Mouse (Mus musculus) megakaryocyte, embryonic 14.5 days (primary cell): ENCODE data around the gene Olfr1509.

ENCODE experiments used
- FLI1 ChIP-seq: IDR thresholded peaks from 2 replicates; pipeline ENCODE4 v1.6.1; 2012; ENCODE audit warnings: low read length, inconsistent platforms, mixed read lengths
- GATA1 ChIP-seq: IDR thresholded peaks from 3 replicates; pipeline ENCODE4 v1.6.1; 2012; ENCODE audit warnings: mixed read lengths, low read length, inconsistent platforms, borderline replicate concordance

DNA sequence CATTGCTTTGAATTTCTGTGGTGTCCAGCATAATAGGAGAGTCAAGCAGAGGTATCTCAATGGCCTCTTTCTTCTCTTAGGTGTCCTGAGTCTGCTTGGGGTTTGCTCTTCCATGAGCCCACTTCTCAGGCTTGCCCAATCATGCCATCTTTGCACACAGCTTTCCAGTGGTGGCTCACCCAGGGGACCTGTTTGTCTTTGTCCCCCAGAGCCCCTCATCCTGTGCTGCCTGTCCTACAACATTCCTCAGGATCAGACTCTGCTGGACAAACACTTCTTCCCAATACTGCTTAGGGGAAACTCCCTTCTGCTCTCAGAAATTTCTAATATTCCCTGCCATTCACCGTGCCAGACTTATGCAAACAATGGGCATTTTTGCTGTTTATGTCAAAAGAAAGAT lies 22.9 kb downstream of the Olfr1509 start:
- no peak for TF ChIP-seq GATA1
- TF ChIP-seq FLI1: no peak
